Mouse (Mus musculus) megakaryocyte, embryonic 14.5 days (primary cell): Measurements from ENCODE around the gene Gprc5c.
A peak's percentile ranks its signal among the peaks of the same experiment; 100 is the strongest.

ENCODE experiments used
- FLI1 ChIP-seq: IDR thresholded peaks from 2 replicates; pipeline ENCODE4 v1.6.1; 2012; ENCODE audit warnings: low read length, inconsistent platforms, mixed read lengths
- GATA1 ChIP-seq: IDR thresholded peaks from 3 replicates; pipeline ENCODE4 v1.6.1; 2012; ENCODE audit warnings: mixed read lengths, low read length, inconsistent platforms, borderline replicate concordance

DNA sequence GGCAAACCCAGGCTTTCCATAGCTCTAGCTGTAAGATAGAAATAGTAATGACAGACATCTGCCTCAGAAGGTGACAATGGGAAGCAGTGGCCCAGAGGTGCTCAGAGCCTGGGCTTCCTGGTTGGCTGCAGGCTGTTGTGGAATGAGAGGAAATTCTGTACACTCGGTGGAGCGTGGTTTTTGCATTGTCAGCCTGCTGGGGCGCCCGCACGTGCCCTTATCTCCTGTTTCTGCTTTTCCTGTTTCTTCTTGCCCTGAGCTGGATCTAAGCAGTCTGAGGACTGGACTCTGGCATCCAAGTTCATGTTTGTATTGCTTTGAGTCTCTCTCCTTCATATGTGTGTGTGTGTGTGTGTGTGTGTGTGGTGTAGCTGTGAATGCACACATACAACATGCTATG is 24.3 kb upstream of the Gprc5c start:
- TF ChIP-seq GATA1 (peak; percentile 82; the same call in 2 of the 3 replicates), FLI1 (no peak)
